Mouse (Mus musculus) stomach, embryonic 14.5 days (tissue): ENCODE measurements at regions not wholly inside any gene's neighbourhood (a gene's known extent, or its start where the extent isn't known, plus 50 kb on each side); places are given as distances from the start of the nearest gene placed in this dataset.

Experiments
- ATAC-seq: fragments of 200-750 bp; cut with Nextera tagmentation; 2 replicates; pipeline ENCODE4 v1.8.0; 2017; ENCODE audit warnings: low read depth, moderate TSS enrichment; ENCODE audit not compliant: insufficient number of reproducible peaks, insufficient read depth, low FRiP score
- H3K27ac ChIP-seq: fragments of 300-500 bp; sonication (generic); 2 replicates; pipeline ENCODE4 v1.5.1; 2014; ENCODE audit warnings: mild to moderate bottlenecking, low read length, moderate library complexity, mixed read lengths
- H3K27me3 ChIP-seq: fragments of 300-500 bp; sonication (generic); 2 replicates; pipeline ENCODE4 v1.6.1; 2014; ENCODE audit warnings: low read length, control low read depth, mixed read lengths; ENCODE audit not compliant: control insufficient read depth, insufficient read depth
- H3K36me3 ChIP-seq: fragments of 300-500 bp; sonication (generic); 2 replicates; pipeline ENCODE4 v1.6.1; 2014; ENCODE audit warnings: mild to moderate bottlenecking, control low read depth, low read length, moderate library complexity, mixed read lengths; ENCODE audit not compliant: control insufficient read depth, insufficient read depth
- H3K4me1 ChIP-seq: fragments of 300-500 bp; sonication (generic); 2 replicates; pipeline ENCODE4 v1.6.1; 2014; ENCODE audit warnings: low read length, control low read depth, mixed read lengths; ENCODE audit not compliant: control insufficient read depth, insufficient read depth
- H3K4me2 ChIP-seq: fragments of 300-500 bp; sonication (generic); replicated peaks from 2 replicates; pipeline ENCODE4 v1.6.1; 2014; ENCODE audit warnings: low read depth, low read length, control low read depth
- H3K4me3 ChIP-seq: fragments of 300-500 bp; sonication (generic); 2 replicates; pipeline ENCODE4 v1.5.1; 2014; ENCODE audit warnings: low read depth, low read length, control low read depth
- H3K9ac ChIP-seq: fragments of 300-500 bp; sonication (generic); replicated peaks from 2 replicates; pipeline ENCODE4 v1.6.1; 2014; ENCODE audit warnings: low read depth, mild to moderate bottlenecking, control low read depth, low read length, moderate library complexity, mixed read lengths
- H3K9me3 ChIP-seq: fragments of 300-500 bp; sonication (generic); 2 replicates; pipeline ENCODE4 v1.6.1; 2016; ENCODE audit warnings: low read depth, low read length, control low read depth; ENCODE audit not compliant: control insufficient read depth
- WGBS: fragments of 180-500 bp; shearing (Covaris S2); extraction: QIAGEN DNeasy Blood & Tissue Kit; methylation state at CpG from one replicate; pipeline ENCODE4 v1.1.7; 2014; 5-methylcytosine and 5-hydroxymethylcytosine counted together

DNA sequence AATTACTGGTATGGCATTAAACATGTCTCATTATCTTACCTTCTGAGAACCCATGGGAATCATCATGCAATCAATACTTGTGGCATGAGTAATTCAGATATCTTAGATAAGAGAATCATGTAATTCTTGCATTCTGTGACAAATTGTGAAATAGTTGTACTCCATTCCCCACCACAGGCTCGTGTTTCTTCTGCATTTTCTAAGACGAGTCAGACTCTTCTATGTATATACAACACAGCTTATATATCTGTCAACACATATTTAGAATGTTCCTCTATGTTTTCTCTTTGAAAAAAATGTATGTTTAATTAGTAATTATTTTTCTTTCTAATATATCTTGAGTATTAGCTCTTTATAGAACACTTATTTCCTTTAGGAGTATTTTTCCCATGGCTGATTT, 527.7 kb downstream of the Otol1 start:
- Histone ChIP-seq H3K4me3 (no peak overlapping the region), H3K36me3 (no peaks in the 10 kb centered on the region), H3K4me2 (no peak overlapping the region), H3K4me1 (no peaks in the 10 kb centered on the region), H3K9me3 (no peaks in the 10 kb centered on the region), H3K9ac (no peak overlapping the region), H3K27me3 (no peaks in the 10 kb centered on the region), H3K27ac (no peak overlapping the region)
- ATAC-seq: no peak
- 61% methylated on average over 2 of the region's 2 CpGs for WGBS

DNA sequence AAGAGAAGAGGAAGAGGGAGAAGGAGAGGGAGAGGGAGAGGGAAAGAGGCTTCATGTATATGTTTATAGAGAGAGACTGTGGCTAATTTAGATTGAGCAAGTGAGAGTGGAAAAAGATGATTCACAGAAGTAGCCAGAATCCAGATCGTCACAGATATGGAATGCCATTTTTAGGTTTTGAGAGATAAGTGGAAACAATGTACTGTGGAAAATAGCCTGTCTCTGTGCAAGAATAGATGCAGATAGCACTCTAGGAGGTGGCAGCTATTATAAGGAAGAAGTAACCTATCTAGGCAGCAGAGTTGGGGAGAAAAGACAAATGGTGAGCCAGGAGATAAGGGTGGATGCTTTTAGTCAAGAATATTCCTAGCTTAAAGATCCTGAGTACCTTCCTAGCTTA, 536.5 kb downstream of the Otol1 start:
- no peaks in the 10 kb centered on the region for H3K4me1 ChIP-seq
- H3K27ac ChIP-seq: no peak overlapping the region
- no peaks in the 10 kb centered on the region for H3K36me3 ChIP-seq
- H3K27me3 ChIP-seq: no peaks in the 10 kb centered on the region
- H3K4me2 ChIP-seq: no peak overlapping the region
- 68% methylated on average over 1 of the region's 1 CpGs for WGBS
- no peak for ATAC-seq
- H3K9me3 ChIP-seq: no peaks in the 10 kb centered on the region
- no peak overlapping the region for H3K9ac ChIP-seq
- no peak overlapping the region for H3K4me3 ChIP-seq

DNA sequence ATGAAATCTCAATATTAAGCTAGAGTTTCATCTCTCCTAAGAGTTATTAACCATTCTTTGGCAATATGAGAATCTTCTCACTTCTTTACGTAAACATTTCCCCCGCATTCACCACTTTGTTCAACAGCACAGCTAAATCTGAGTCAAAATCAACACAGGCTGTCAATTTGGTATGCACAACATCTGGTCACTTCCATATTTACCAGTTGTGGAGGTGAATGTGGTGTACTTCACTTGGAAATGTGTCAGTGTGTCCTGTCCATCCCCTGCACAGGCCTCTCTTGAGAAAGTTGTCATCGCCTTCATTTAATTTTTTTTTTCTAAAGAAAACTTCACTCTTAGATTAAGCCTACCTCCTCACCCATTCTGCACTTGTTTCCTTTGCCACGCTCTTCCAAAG, 550.4 kb downstream of the Otol1 start:
- 56% methylated on average over 4 of the region's 4 CpGs for WGBS

DNA sequence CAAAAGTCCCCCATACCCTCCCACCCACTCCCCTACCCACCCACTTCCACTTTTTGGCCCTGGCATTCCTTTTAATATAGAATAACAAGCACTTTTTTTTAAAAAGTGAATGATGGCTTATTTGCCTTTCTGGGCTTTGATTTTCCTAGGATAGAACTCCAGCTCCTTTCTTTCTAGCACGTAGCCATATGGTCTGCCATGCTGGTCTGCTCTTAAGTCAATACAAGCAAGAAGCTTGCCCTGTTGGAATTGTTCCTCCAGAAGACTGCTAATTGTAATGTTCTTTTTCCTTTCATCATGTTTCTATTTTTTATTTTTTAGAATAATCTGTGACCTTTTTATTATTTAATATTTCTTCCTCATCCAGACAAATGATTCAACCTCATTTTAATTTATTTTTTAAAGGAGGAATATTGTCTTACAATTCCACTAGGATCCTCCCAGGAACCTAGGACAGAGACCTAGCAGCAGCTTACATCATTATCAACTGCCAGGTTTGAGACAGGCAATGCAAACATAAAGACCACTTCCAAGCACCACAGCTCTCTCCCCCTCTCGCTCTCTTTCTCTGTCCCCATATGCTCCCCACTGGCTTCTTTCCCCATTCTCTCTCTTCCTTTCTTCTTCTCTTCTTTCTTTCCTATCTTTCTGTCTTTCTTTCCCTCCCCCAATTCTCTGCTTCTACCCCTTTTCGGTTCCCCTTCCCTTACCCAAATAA, 558.9 kb downstream of the Otol1 start:
- Histone ChIP-seq H3K27me3 (no peaks in the 10 kb centered on the region), H3K4me3 (no peak overlapping the region), H3K9me3 (no peaks in the 10 kb centered on the region), H3K4me1 (no peaks in the 10 kb centered on the region), H3K4me2 (no peak overlapping the region), H3K36me3 (no peaks in the 10 kb centered on the region), H3K9ac (no peak overlapping the region), H3K27ac (no peak overlapping the region)
- WGBS: 79% methylated on average over 3 of the region's 3 CpGs
- no peak for ATAC-seq

More for the DNA sequence above, 550.4 kb downstream of the Otol1 start:
- H3K9ac ChIP-seq: no peak overlapping the region
- H3K4me3 ChIP-seq: no peak overlapping the region
- no peaks in the 10 kb centered on the region for H3K9me3 ChIP-seq
- H3K4me2 ChIP-seq: no peak overlapping the region
- no peaks in the 10 kb centered on the region for H3K27me3 ChIP-seq
- no peak overlapping the region for H3K27ac ChIP-seq
- no peaks in the 10 kb centered on the region for H3K4me1 ChIP-seq
- H3K36me3 ChIP-seq: no peaks in the 10 kb centered on the region
- ATAC-seq: no peak

DNA sequence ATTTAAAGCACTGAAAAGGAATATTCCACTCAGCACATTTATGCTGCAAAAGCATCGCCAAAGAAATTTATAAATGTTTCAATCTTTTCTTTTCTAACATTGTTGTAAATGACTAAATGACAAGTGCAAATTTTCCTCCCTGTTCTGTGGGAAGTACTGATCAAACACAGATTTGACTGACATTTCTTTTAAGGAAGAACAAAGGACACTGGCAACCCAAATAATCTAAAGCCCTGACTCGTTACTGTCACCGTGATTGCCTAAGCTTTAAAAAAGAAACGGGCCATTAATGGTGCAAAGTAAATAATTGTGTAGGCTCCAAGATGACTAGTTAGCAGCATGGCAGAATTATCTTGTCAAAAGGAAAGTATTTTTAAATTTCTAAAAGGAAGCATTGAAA, 587.4 kb downstream of the Otol1 start:
- H3K4me1 ChIP-seq: no peaks in the 10 kb centered on the region
- ATAC-seq: no peak
- no peak overlapping the region for H3K4me3 ChIP-seq
- no peak overlapping the region for H3K4me2 ChIP-seq
- no peaks in the 10 kb centered on the region for H3K9me3 ChIP-seq
- no peaks in the 10 kb centered on the region for H3K27me3 ChIP-seq
- 42% methylated on average over 4 of the region's 4 CpGs for WGBS
- H3K9ac ChIP-seq: no peak overlapping the region
- no peak overlapping the region for H3K27ac ChIP-seq
- no peaks in the 10 kb centered on the region for H3K36me3 ChIP-seq
